Mouse (Mus musculus) forebrain, embryonic 12.5 days (tissue): ENCODE measurements around the gene Btbd7. TPM values are rescaled to one million over a fixed set of nuclear protein-coding genes. Genes with fewer than 3 reads are reported as not detected.
A peak's percentile ranks its signal among the peaks of the same experiment; 100 is the strongest.

ENCODE experiments used
- ATAC-seq: fragments of 200-750 bp; cut with Nextera tagmentation; 2 replicates; pipeline ENCODE4 v1.8.0; 2017; ENCODE audit warnings: moderate TSS enrichment; ENCODE audit not compliant: low FRiP score
- H3K27ac ChIP-seq: fragments of 300-500 bp; sonication (generic); 2 replicates; pipeline ENCODE4 v1.5.1; 2016; ENCODE audit warnings: mild to moderate bottlenecking
- H3K27me3 ChIP-seq: fragments of 300-500 bp; sonication (generic); 2 replicates; pipeline ENCODE4 v1.6.1; 2016; ENCODE audit warnings: mild to moderate bottlenecking
- H3K36me3 ChIP-seq: fragments of 300-500 bp; sonication (generic); replicated peaks from 2 replicates; pipeline ENCODE4 v1.6.1; 2016; ENCODE audit warnings: mild to moderate bottlenecking
- H3K4me1 ChIP-seq: fragments of 300-500 bp; sonication (generic); 2 replicates; pipeline ENCODE4 v1.6.1; 2016
- H3K4me2 ChIP-seq: fragments of 300-500 bp; sonication (generic); 2 replicates; pipeline ENCODE4 v1.6.1; 2016; ENCODE audit warnings: mild to moderate bottlenecking, moderate library complexity
- H3K4me3 ChIP-seq: fragments of 300-500 bp; sonication (generic); replicated peaks from 2 replicates; pipeline ENCODE4 v1.5.1; 2016; ENCODE audit warnings: mild to moderate bottlenecking
- H3K9ac ChIP-seq: fragments of 300-500 bp; sonication (generic); 2 replicates; pipeline ENCODE4 v1.6.1; 2016; ENCODE audit warnings: mild to moderate bottlenecking
- H3K9me3 ChIP-seq: fragments of 300-500 bp; sonication (generic); 2 replicates; pipeline ENCODE4 v1.6.1; 2016
- WGBS: fragments of 180-500 bp; shearing (Covaris S2); methylation state at CpG from one replicate; pipeline ENCODE4 v1.1.7; 2016; 5-methylcytosine and 5-hydroxymethylcytosine counted together
- polyA plus RNA-seq: library from polyadenylated mRNA; unstranded; fragments of >200 nt; fragmentation: Nextera tagmentation; extraction: Ambion mirVana; gene quantifications from 2 replicates; pipeline ENCODE4 v1.2.1, GENCODE M21; 2016

Btbd7 gene
- polyA plus RNA-seq, 1 experiment from 2014 or later = 29.6 TPM

GRCm38 (mm10) chr12:102744839-102745238 is 133.4 kb downstream of the Btbd7 start:
- H3K4me3 ChIP-seq = peak overlapping the region; percentile 82
- H3K27me3 ChIP-seq = no peaks in the 10 kb centered on the region
- WGBS = 69% methylated on average over 6 of the region's 6 CpGs
- peaks cover 21% of the 10 kb centered on the region for H3K4me1 ChIP-seq
- no peak for ATAC-seq
- no peaks in the 10 kb centered on the region for H3K9me3 ChIP-seq
- peak overlapping the region; percentile 82 for H3K4me2 ChIP-seq
- peak overlapping the region; percentile 92; the same call in 1 of the 2 replicates for H3K9ac ChIP-seq
- no peak overlapping the region for H3K27ac ChIP-seq
- peaks cover 21% of the 10 kb centered on the region; the same call in 1 of the 2 replicates for H3K36me3 ChIP-seq

DNA sequence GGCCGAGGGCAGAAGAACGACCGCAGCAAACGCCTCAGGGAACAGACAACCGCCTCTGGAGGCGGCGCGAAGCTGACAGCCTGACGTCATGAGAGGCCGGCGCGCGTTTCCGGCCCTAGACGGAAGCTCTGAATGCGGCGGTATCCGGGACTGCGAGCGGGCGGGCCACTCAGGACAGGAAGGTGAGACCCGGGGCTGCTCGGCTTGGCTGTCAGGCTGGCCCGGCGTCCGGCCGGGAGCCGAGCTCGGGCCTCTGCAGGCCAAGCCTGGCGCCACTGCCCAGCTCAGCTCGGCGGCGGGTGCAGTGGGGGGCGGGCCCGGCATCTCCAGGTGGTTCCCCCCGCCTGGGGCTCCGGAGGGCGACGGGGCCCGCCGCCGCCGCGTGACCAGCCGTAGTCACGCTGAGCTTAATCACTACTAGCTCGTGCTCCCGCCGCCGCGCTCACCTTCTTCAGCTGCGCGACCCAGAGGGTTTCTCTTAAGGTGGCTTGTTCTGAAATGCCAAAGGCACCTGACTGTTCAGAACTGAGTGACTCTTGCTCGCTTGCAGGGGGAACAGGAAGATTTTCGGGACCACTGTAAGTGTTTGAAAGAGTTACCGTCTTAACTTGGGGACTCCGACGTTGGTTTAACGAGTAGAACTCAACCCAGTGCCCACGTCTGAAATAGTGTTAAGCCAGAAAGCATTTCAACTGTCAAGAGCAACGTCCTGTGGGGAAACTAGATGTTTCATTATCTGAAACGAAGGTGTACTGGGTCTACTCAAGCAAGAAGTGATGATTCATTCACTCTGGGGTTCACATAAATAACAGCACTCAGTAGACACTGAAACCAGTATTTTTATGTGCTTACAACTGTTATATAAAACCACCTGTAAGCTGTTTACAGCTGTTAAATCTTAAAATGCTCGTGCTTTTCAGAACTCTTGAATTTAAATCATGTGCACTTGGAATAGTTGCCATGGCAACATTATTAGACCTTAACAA is 134.4 kb downstream of the Btbd7 start, which contains the start of the genes Moap1 and Tmem251:
Gene Moap1, minus strand, starts transcription at position 73 of the 986 bp plus-strand sequence.
Gene Tmem251, plus strand, starts transcription at position 174 of the 986 bp plus-strand sequence.
- H3K4me2 ChIP-seq = peak within 1 kb of the TSS; percentile 82
- H3K9me3 ChIP-seq = no peaks in the 10 kb centered on the region
- H3K4me1 ChIP-seq = peaks cover 21% of the 10 kb centered on the region
- WGBS = under 1% methylated on average over 63 of the region's 63 CpGs
- H3K27ac ChIP-seq = peak within 1 kb of the TSS; percentile 93
- H3K4me3 ChIP-seq = peak within 1 kb of the TSS; percentile 82
- ATAC-seq = peak; percentile 97
- H3K27me3 ChIP-seq = no peaks in the 10 kb centered on the region
- H3K36me3 ChIP-seq = peaks cover 18% of the 10 kb centered on the region; the same call in 1 of the 2 replicates
- peak within 1 kb of the TSS; percentile 92 for H3K9ac ChIP-seq

DNA sequence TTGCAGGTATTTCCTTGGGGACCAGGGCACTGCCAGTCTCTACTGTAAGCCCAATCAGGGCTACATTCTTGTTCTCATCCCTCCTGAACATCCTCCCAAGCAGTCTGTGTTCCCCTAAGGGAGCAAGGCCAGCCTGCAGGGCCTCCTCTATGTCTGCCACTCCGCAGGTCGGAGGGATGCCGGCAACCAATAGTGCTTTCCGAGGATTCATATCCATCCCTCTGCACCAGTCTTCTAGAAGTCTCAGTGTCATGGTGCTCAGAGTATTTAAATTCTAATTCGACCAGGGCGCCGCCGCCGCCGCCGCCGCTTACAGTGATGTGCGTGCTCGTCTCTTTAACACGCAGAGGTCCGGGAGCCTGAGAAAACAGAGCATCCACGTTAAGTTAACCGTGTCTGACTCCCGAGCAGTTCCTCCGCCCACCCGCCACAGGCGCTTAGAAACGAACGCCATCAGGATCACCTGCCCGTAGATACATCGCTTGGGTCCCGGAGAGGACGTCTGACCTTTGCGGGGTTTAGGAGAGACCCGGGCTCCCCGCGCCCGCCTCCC is 135.2 kb downstream of the Btbd7 start:
- ATAC-seq = peak; percentile 44
- Histone ChIP-seq H3K9me3 (no peaks in the 10 kb centered on the region), H3K4me3 (peak overlapping the region; percentile 82), H3K27me3 (no peaks in the 10 kb centered on the region), H3K9ac (peak overlapping the region; percentile 92), H3K36me3 (peaks cover 11% of the 10 kb centered on the region; the same call in 1 of the 2 replicates), H3K4me2 (peak overlapping the region; percentile 82), H3K4me1 (peaks cover 21% of the 10 kb centered on the region), H3K27ac (peak overlapping the region; percentile 93)
- WGBS = under 1% methylated on average over 33 of the region's 33 CpGs

DNA sequence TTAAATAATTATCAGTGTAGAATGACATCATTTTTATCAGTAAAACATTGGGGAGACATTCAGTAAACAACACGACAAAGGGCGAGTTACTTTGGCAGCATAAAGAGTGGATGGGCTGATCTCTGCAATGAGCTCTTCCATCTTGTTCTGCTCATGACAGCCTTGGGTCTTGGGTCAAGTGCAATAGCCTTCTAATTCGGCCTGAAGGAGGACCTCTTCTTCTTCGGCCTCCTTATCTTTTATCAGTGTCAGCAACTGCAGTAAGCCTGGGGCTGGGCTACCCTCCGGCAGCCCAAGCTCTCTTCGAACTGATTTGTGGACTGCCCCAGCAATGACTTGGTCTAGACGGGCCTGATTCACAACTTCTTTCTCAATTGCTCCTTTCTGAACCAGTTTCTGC is 136.2 kb downstream of the Btbd7 start:
- Histone ChIP-seq H3K27ac (no peak overlapping the region), H3K9me3 (no peaks in the 10 kb centered on the region), H3K4me1 (peaks cover 21% of the 10 kb centered on the region), H3K4me2 (no peak overlapping the region; the same call in 1 of the 2 replicates), H3K36me3 (peaks cover 7% of the 10 kb centered on the region; the same call in 1 of the 2 replicates), H3K9ac (no peak overlapping the region), H3K27me3 (no peaks in the 10 kb centered on the region), H3K4me3 (no peak overlapping the region)
- 89% methylated on average over 7 of the region's 7 CpGs for WGBS
- ATAC-seq = no peak

DNA sequence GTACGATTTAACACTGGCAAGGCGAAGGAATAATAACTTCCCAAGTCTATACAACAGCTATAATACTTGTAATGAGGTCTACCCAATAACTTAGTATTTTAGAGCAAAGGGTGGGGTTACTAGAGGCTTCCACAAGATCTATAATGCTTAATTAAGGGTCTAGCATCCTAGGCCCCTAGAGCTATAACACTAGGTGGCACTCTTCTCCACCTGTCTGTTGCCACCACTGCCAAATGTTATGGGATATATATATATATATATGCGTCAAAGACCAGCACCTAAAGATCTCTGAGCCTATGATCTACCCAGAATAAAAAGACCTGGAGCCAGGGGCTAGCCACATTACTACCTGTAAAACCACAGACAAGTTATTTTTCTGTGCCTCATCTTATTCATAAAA is 138.0 kb downstream of the Btbd7 start:
- 64% methylated on average over 3 of the region's 3 CpGs for WGBS
- peaks cover 21% of the 10 kb centered on the region for H3K4me1 ChIP-seq
- H3K27ac ChIP-seq = no peak overlapping the region
- H3K27me3 ChIP-seq = no peaks in the 10 kb centered on the region
- no peaks in the 10 kb centered on the region for H3K9me3 ChIP-seq
- H3K36me3 ChIP-seq = peaks cover 7% of the 10 kb centered on the region; the same call in 1 of the 2 replicates
- H3K4me2 ChIP-seq = no peak overlapping the region
- no peak overlapping the region for H3K4me3 ChIP-seq
- no peak overlapping the region for H3K9ac ChIP-seq
- no peak for ATAC-seq

- 74% methylated on average over 5 of the region's 5 CpGs for WGBS
Observed at GRCm38 (mm10) chr12:102739096-102739495, 139.2 kb downstream of the Btbd7 start.

GRCm38 (mm10) chr12:102733381-102733780 is 144.9 kb downstream of the Btbd7 start:
- Histone ChIP-seq H3K27ac (no peak overlapping the region), H3K9me3 (no peaks in the 10 kb centered on the region), H3K4me2 (no peak overlapping the region), H3K9ac (no peak overlapping the region), H3K27me3 (no peaks in the 10 kb centered on the region), H3K4me3 (no peak overlapping the region), H3K4me1 (peaks cover 23% of the 10 kb centered on the region), H3K36me3 (no peaks in the 10 kb centered on the region)
- no peak for ATAC-seq
- WGBS = 18% methylated on average over 5 of the region's 5 CpGs

More at GRCm38 (mm10) chr12:102739096-102739495, 139.2 kb downstream of the Btbd7 start:
- no peak for ATAC-seq
- Histone ChIP-seq H3K36me3 (peaks cover 7% of the 10 kb centered on the region; the same call in 1 of the 2 replicates), H3K27ac (no peak overlapping the region), H3K9me3 (no peaks in the 10 kb centered on the region), H3K9ac (no peak overlapping the region), H3K4me2 (no peak overlapping the region), H3K27me3 (no peaks in the 10 kb centered on the region), H3K4me3 (no peak overlapping the region), H3K4me1 (peaks cover 12% of the 10 kb centered on the region)

DNA sequence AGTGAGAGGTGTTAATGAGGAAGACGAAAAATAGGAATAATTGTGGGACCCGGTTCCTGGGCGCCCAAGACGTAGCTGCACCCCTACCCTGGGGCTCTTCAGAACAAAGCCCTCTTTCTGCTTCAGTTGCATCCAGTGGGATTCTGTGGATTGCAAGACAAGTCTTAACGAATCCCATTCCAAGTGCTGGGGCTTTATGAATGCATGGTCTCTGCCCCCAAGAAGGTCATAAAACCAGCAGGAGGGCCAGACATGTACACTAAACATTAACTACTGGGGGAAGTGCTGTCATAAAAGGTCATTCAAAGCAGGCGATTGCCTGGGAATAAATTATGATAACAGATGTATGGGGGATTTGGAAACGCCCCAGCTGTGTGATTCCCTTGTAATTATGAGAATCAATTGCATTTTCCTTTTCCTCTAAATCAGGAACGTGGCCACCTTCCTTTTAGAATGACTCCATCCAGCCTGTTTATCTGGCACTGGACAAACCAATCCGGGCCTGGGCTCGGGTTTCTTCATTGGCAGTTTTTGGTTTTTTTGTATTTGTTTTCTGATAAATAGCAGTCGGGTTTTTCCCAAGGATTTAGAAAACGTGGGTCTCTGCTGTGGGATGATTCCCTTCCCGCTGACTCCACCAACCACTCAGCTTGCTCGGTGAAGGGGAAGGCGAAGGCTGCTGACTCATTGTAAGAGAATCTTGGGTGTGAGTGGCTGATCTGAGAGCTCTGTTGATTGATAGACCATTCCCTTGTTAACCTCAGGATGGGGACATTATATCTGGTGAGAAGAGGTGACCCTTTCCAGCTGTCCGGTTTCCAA is 147.3 kb downstream of the Btbd7 start:
- H3K4me2 ChIP-seq = peak overlapping the region; percentile 51
- peak; percentile 71 for ATAC-seq
- WGBS = 19% methylated on average over 16 of the region's 16 CpGs
- 0 out of 2 replicates have a peak overlapping the region, but pooled peaks have one; percentile 2 for H3K9ac ChIP-seq
- H3K36me3 ChIP-seq = no peaks in the 10 kb centered on the region
- peaks cover 23% of the 10 kb centered on the region for H3K4me1 ChIP-seq
- no peaks in the 10 kb centered on the region for H3K9me3 ChIP-seq
- H3K27ac ChIP-seq = peak overlapping the region; percentile 97
- H3K27me3 ChIP-seq = no peaks in the 10 kb centered on the region
- peak overlapping the region; percentile 15; the same call in 1 of the 2 replicates for H3K4me3 ChIP-seq

Other genes starting within 250 kb of the Btbd7 start
- gene Itpk1, start 173.5 kb downstream of the Btbd7 start, polyA plus RNA-seq = 22.5 and 23.1 TPM in 2 replicates
- gene Moap1, start 134.8 kb downstream of the Btbd7 start, polyA plus RNA-seq = 30.1 and 33.4 TPM in 2 replicates
- gene Tmem251, start 134.7 kb downstream of the Btbd7 start, polyA plus RNA-seq = 12.0 and 12.4 TPM in 2 replicates
- not detected in 2 replicates for gene Gm28051, start 120.7 kb downstream of the Btbd7 start, polyA plus RNA-seq
- gene Gon7, start 120.7 kb downstream of the Btbd7 start, polyA plus RNA-seq = 48.4 and 49.3 TPM in 2 replicates
- 59.2 and 61.7 TPM in 2 replicates for gene Ubr7, start 120.5 kb downstream of the Btbd7 start, polyA plus RNA-seq
- 31.5 and 32.4 TPM in 2 replicates for gene Gm20604, start 119.8 kb downstream of the Btbd7 start, polyA plus RNA-seq
- gene Cox8c, start 20.8 kb upstream of the Btbd7 start, polyA plus RNA-seq = not detected in 2 replicates
- 4.1 and 4.8 TPM in 2 replicates for gene Unc79, start 70.4 kb upstream of the Btbd7 start, polyA plus RNA-seq